Mouse (Mus musculus): ENCODE results near the gene Pdzd2. TPM values are rescaled to one million over a fixed set of nuclear protein-coding genes. Genes with fewer than 3 reads are reported as not detected.

The Pdzd2 gene
- polyA plus RNA-seq, 1 experiment, result 4.2 TPM

DNA sequence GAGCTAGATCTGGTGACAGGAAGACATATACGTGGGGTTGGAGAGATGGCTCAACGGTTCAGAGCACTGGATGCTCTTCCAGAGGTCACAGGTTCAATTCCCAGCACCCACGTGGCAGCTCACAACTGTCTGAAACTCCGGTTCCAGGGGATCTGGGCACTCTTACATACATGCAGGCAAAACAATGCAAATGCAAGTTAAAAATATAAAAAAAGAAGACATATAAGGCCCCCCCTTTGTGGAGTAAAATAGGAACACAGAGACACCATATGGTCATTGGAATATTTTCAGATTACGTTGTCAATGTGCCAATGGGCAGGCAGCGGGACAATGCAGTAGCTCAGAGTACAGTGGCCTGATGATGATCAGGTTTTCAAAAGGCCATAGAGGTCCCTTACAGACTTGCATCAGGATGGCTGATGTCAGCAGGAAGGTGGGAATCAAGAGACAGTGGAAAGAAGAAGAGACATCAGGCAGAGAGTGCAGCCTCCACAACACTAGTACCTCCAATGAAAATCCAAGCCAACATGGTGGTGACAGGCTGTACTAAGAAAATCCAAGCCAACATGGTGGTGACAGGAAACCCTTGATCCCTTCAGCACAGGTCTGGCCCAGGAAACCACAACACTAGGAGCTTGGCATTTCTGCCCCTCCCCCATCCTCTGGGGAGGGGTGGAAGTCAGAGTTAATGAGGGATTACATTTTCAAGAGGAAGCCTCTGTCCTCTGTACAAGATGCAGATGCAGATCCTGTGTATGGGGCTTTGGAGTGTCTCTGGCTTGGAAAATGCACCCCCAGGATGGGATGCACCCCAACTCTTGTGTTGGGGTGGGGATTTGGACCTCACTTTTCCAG, 287.4 kb downstream of the Pdzd2 start:
- H3K4me1 ChIP-seq (replicated peaks; ENCODE audit: control insufficient read depth, insufficient read depth, low read length), result peaks cover 6% of the 10 kb centered on the region
- H3K27me3 ChIP-seq (ENCODE audit: control insufficient read depth, insufficient read depth, low read length), result no peaks in the 10 kb centered on the region
- 94% methylated on average over 6 of the region's 6 CpGs for WGBS
- no peaks in the 10 kb centered on the region for H3K36me3 ChIP-seq (ENCODE audit: control insufficient read depth, insufficient read depth, low read length)
- no peak overlapping the region for H3K4me3 ChIP-seq (ENCODE audit: control insufficient read depth, insufficient read depth, low read length)
- TF ChIP-seq POLR2A (IDR thresholded peaks at IDR 0.05; ENCODE audit: control insufficient read depth, extremely low read depth, insufficient read depth, low read length, poor library complexity), result no peak
- TF ChIP-seq CTCF (IDR thresholded peaks at IDR 0.05; ENCODE audit: borderline replicate concordance, control insufficient read depth, extremely low read depth, insufficient read depth, low read length, poor library complexity), result no peak
- no peak overlapping the region for H3K27ac ChIP-seq (ENCODE audit: control insufficient read depth, insufficient read depth, low read length)
- DNase-seq, result no peak

DNA sequence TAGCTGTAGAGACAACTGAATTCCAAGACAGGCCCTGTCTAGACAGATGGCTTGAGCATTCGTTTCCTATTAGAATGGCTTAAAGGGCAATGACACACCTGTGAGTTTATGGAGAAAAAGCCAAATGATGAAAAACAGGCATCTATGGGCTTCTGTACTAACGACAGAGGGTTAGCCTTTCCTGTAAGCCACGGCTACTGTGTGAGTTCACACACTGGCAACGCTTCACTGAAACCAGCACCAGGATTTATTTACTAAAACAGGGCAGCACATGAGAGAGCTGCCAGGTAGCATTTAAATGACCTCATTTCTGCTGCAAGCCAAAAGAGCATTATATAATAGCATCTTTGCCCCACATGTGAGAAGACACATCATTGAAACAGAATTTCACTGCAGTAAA, 288.3 kb downstream of the Pdzd2 start:
- Histone ChIP-seq H3K27ac (ENCODE audit: control insufficient read depth, insufficient read depth, low read length) (no peak overlapping the region), H3K4me3 (ENCODE audit: control insufficient read depth, insufficient read depth, low read length) (no peak overlapping the region), H3K27me3 (ENCODE audit: control insufficient read depth, insufficient read depth, low read length) (no peaks in the 10 kb centered on the region), H3K36me3 (ENCODE audit: control insufficient read depth, insufficient read depth, low read length) (no peaks in the 10 kb centered on the region), H3K4me1 (replicated peaks; ENCODE audit: control insufficient read depth, insufficient read depth, low read length) (peaks cover 9% of the 10 kb centered on the region)
- no peak for DNase-seq
- TF ChIP-seq CTCF (IDR thresholded peaks at IDR 0.05; ENCODE audit: borderline replicate concordance, control insufficient read depth, extremely low read depth, insufficient read depth, low read length, poor library complexity), result no peak
- no peak for TF ChIP-seq POLR2A (IDR thresholded peaks at IDR 0.05; ENCODE audit: control insufficient read depth, extremely low read depth, insufficient read depth, low read length, poor library complexity)
- 90% methylated on average over 4 of the region's 4 CpGs for WGBS

DNA sequence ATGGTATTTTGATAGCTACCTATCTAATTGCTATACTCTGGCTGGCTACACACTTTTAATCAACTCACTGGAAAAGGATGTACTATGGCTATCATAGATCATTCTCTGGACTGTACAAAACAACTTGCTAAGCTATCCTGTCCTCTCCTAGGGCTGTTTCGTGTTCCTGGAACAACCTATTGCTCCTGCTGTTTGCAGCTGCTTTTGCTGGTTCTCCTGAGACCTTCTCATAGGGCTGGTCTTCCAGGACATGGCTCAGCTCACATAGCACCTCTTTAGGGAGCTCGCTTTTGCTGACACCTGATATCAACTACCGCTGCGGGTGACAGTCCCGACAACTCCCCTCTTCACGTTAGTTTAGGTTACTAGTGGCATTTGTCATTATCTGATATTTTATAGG, 288.9 kb downstream of the Pdzd2 start:
- Histone ChIP-seq H3K4me3 (ENCODE audit: control insufficient read depth, insufficient read depth, low read length) (no peak overlapping the region), H3K36me3 (ENCODE audit: control insufficient read depth, insufficient read depth, low read length) (no peaks in the 10 kb centered on the region), H3K27me3 (ENCODE audit: control insufficient read depth, insufficient read depth, low read length) (no peaks in the 10 kb centered on the region), H3K27ac (ENCODE audit: control insufficient read depth, insufficient read depth, low read length) (no peak overlapping the region), H3K4me1 (replicated peaks; ENCODE audit: control insufficient read depth, insufficient read depth, low read length) (peaks cover 14% of the 10 kb centered on the region)
- TF ChIP-seq POLR2A (IDR thresholded peaks at IDR 0.05; ENCODE audit: control insufficient read depth, extremely low read depth, insufficient read depth, low read length, poor library complexity) (no peak), CTCF (IDR thresholded peaks at IDR 0.05; ENCODE audit: borderline replicate concordance, control insufficient read depth, extremely low read depth, insufficient read depth, low read length, poor library complexity) (no peak)
- WGBS, result 97% methylated on average over 6 of the region's 6 CpGs
- no peak for DNase-seq

DNA sequence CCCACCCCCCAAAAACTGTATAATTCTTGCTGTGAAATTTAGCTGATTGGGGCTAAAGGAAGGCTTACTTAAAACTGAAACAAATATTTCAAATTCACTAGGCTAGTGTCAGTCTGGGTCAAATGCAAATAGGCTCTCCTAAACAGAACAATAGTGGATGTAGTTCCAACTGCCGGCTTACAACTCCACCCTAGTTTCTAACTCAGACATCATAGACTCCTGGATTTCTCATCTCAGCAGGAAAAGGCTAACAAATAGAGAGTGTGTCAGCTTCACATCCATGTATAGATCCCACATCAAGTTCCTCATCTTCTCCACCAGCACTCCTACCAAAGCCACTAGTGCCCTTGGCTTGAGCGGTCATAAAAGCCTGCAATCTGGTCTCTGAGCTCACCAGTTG, 290.4 kb downstream of the Pdzd2 start:
- no peak overlapping the region for H3K27ac ChIP-seq (ENCODE audit: control insufficient read depth, insufficient read depth, low read length)
- DNase-seq, result no peak
- no peaks in the 10 kb centered on the region for H3K36me3 ChIP-seq (ENCODE audit: control insufficient read depth, insufficient read depth, low read length)
- no peak for TF ChIP-seq POLR2A (IDR thresholded peaks at IDR 0.05; ENCODE audit: control insufficient read depth, extremely low read depth, insufficient read depth, low read length, poor library complexity)
- TF ChIP-seq CTCF (IDR thresholded peaks at IDR 0.05; ENCODE audit: borderline replicate concordance, control insufficient read depth, extremely low read depth, insufficient read depth, low read length, poor library complexity), result no peak
- WGBS, result 98% methylated on average over 2 of the region's 2 CpGs
- no peak overlapping the region for H3K4me3 ChIP-seq (ENCODE audit: control insufficient read depth, insufficient read depth, low read length)
- peaks cover 19% of the 10 kb centered on the region for H3K4me1 ChIP-seq (replicated peaks; ENCODE audit: control insufficient read depth, insufficient read depth, low read length)
- no peaks in the 10 kb centered on the region for H3K27me3 ChIP-seq (ENCODE audit: control insufficient read depth, insufficient read depth, low read length)

DNA sequence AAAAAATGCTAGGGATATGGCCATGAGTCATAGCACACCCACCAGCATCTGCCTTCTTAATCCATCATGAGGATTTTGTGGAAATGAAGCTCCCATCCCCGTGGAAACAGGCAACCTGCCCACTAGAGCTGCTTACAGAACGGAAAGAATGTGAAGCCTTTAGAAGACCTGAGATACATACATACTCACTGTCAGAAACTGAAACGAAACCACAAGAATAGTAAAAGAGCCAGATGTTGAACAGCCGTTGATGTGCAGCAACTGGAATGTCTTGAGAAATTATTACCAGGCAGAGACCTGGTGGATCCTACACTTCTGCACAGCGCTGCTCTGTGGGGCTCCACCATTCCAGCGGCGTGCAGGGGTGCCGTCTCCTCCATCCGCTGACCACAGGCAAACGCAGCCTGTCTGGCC, 292.7 kb downstream of the Pdzd2 start:
- Histone ChIP-seq H3K27me3 (ENCODE audit: control insufficient read depth, insufficient read depth, low read length) (no peaks in the 10 kb centered on the region), H3K4me3 (ENCODE audit: control insufficient read depth, insufficient read depth, low read length) (peak overlapping the region; percentile 32), H3K36me3 (ENCODE audit: control insufficient read depth, insufficient read depth, low read length) (no peaks in the 10 kb centered on the region), H3K4me1 (replicated peaks; ENCODE audit: control insufficient read depth, insufficient read depth, low read length) (peaks cover 16% of the 10 kb centered on the region), H3K27ac (ENCODE audit: control insufficient read depth, insufficient read depth, low read length) (peak overlapping the region; percentile 21; the same call in 1 of the 2 replicates)
- no peak for TF ChIP-seq POLR2A (IDR thresholded peaks at IDR 0.05; ENCODE audit: control insufficient read depth, extremely low read depth, insufficient read depth, low read length, poor library complexity)
- no peak for TF ChIP-seq CTCF (IDR thresholded peaks at IDR 0.05; ENCODE audit: borderline replicate concordance, control insufficient read depth, extremely low read depth, insufficient read depth, low read length, poor library complexity)
- DNase-seq, result no peak
- WGBS, result 7% methylated on average over 10 of the region's 10 CpGs

- no peak for DNase-seq
- H3K27ac ChIP-seq (ENCODE audit: control insufficient read depth, insufficient read depth, low read length), result no peak overlapping the region
- peaks cover 20% of the 10 kb centered on the region for H3K4me1 ChIP-seq (replicated peaks; ENCODE audit: control insufficient read depth, insufficient read depth, low read length)
- H3K36me3 ChIP-seq (ENCODE audit: control insufficient read depth, insufficient read depth, low read length), result no peaks in the 10 kb centered on the region
- H3K27me3 ChIP-seq (ENCODE audit: control insufficient read depth, insufficient read depth, low read length), result no peaks in the 10 kb centered on the region
- no peak overlapping the region for H3K4me3 ChIP-seq (ENCODE audit: control insufficient read depth, insufficient read depth, low read length)
- TF ChIP-seq CTCF (IDR thresholded peaks at IDR 0.05; ENCODE audit: borderline replicate concordance, control insufficient read depth, extremely low read depth, insufficient read depth, low read length, poor library complexity), result no peak
- no peak for TF ChIP-seq POLR2A (IDR thresholded peaks at IDR 0.05; ENCODE audit: control insufficient read depth, extremely low read depth, insufficient read depth, low read length, poor library complexity)
- 88% methylated on average over 5 of the region's 5 CpGs for WGBS
Observed at GRCm38 (mm10) chr15:12444551-12444950, 295.2 kb downstream of the Pdzd2 start.
